Mouse (Mus musculus) midbrain, embryonic 13.5 days (tissue): Measurements from ENCODE around the gene Fam216b. TPM values are rescaled to one million over a fixed set of nuclear protein-coding genes. Genes with fewer than 3 reads are reported as not detected.

Experiments
- ATAC-seq: fragments of 200-750 bp; cut with Nextera tagmentation; 2 replicates; pipeline ENCODE4 v1.8.0; 2017; ENCODE audit warnings: mild to moderate bottlenecking, moderate TSS enrichment, moderate library complexity
- H3K27ac ChIP-seq: fragments of 300-500 bp; sonication (generic); 2 replicates; pipeline ENCODE4 v1.5.1; 2015; ENCODE audit warnings: inconsistent platforms, mild to moderate bottlenecking, moderate library complexity
- H3K27me3 ChIP-seq: fragments of 300-500 bp; sonication (generic); 2 replicates; pipeline ENCODE4 v1.6.1; 2015; ENCODE audit warnings: mild to moderate bottlenecking, inconsistent platforms
- H3K36me3 ChIP-seq: fragments of 300-500 bp; sonication (generic); 2 replicates; pipeline ENCODE4 v1.6.1; 2015; ENCODE audit warnings: mild to moderate bottlenecking, inconsistent platforms
- H3K4me1 ChIP-seq: fragments of 300-500 bp; sonication (generic); replicated peaks from 2 replicates; pipeline ENCODE4 v1.6.1; 2015; ENCODE audit warnings: inconsistent platforms
- H3K4me2 ChIP-seq: fragments of 300-500 bp; sonication (generic); replicated peaks from 2 replicates; pipeline ENCODE4 v1.6.1; 2015; ENCODE audit warnings: moderate library complexity, mild to moderate bottlenecking, inconsistent platforms
- H3K4me3 ChIP-seq: fragments of 300-500 bp; sonication (generic); replicated peaks from 2 replicates; pipeline ENCODE4 v1.5.1; 2015; ENCODE audit warnings: mild to moderate bottlenecking, inconsistent platforms
- H3K9ac ChIP-seq: fragments of 300-500 bp; sonication (generic); replicated peaks from 2 replicates; pipeline ENCODE4 v1.6.1; 2015; ENCODE audit warnings: mild to moderate bottlenecking, inconsistent platforms
- H3K9me3 ChIP-seq: fragments of 300-500 bp; sonication (generic); 2 replicates; pipeline ENCODE4 v1.6.1; 2016; ENCODE audit warnings: mild to moderate bottlenecking, inconsistent platforms
- WGBS: fragments of 180-500 bp; shearing (Covaris S2); methylation state at CpG from one replicate; pipeline ENCODE4 v1.1.7; 2015; 5-methylcytosine and 5-hydroxymethylcytosine counted together
- polyA plus RNA-seq: library from polyadenylated mRNA; unstranded; fragments of >200 nt; fragmentation: Nextera tagmentation; extraction: Ambion mirVana; gene quantifications from 2 replicates; pipeline ENCODE4 v1.2.1, GENCODE M21; 2015

The Fam216b gene
- polyA plus RNA-seq, 1 experiment from 2014 or later: not detected

DNA sequence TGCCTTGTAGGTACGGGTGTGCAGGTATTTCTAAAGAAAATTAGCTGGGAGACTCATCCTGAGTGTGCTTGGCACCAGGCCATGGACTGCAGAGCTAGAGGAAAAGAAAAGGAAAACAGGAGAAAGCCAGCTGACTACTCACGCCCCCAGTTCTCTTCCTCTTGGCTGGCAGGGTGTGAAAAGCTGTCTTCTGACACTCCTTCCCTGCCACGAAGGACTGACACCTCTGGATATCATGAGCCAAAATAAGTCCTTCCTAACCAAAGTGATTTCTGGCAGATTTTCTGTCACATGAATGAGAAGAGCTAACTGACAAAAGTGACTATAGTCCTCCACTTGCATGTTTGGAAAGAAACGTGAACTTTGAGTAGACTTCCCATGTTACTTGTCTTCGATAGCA, 5.3 kb downstream of the Fam216b start:
- no peak overlapping the region for H3K4me3 ChIP-seq
- H3K36me3 ChIP-seq: no peaks in the 10 kb centered on the region
- H3K4me2 ChIP-seq: no peak overlapping the region
- ATAC-seq: no peak
- no peak overlapping the region for H3K9ac ChIP-seq
- H3K9me3 ChIP-seq: no peaks in the 10 kb centered on the region
- 85% methylated on average over 5 of the region's 5 CpGs for WGBS
- no peak overlapping the region for H3K27ac ChIP-seq
- no peaks in the 10 kb centered on the region for H3K4me1 ChIP-seq
- no peaks in the 10 kb centered on the region for H3K27me3 ChIP-seq

DNA sequence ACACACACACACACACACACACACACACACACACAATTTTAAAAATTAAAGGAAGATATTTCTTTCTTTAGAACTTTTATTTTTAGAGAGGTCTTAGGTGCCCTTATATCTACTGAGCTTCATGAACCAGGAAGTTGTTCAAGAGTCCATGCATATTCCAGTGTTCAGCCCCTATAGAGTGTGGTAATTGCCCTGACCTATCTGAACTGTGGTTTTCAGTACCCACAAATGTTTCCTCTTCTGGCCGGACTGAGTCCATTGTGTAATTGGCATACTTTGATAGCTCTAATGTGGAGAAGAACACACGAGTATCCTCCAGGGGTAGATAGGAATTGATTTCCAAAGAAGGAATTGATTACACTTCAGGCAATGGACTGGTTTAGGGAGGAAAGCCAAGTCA, 11.3 kb downstream of the Fam216b start:
- Histone ChIP-seq H3K4me3 (no peak overlapping the region), H3K27me3 (no peaks in the 10 kb centered on the region), H3K9me3 (no peaks in the 10 kb centered on the region), H3K4me2 (no peak overlapping the region), H3K9ac (no peak overlapping the region), H3K36me3 (no peaks in the 10 kb centered on the region), H3K4me1 (no peaks in the 10 kb centered on the region), H3K27ac (no peak overlapping the region)
- 72% methylated on average over 2 of the region's 2 CpGs for WGBS
- ATAC-seq: no peak

DNA sequence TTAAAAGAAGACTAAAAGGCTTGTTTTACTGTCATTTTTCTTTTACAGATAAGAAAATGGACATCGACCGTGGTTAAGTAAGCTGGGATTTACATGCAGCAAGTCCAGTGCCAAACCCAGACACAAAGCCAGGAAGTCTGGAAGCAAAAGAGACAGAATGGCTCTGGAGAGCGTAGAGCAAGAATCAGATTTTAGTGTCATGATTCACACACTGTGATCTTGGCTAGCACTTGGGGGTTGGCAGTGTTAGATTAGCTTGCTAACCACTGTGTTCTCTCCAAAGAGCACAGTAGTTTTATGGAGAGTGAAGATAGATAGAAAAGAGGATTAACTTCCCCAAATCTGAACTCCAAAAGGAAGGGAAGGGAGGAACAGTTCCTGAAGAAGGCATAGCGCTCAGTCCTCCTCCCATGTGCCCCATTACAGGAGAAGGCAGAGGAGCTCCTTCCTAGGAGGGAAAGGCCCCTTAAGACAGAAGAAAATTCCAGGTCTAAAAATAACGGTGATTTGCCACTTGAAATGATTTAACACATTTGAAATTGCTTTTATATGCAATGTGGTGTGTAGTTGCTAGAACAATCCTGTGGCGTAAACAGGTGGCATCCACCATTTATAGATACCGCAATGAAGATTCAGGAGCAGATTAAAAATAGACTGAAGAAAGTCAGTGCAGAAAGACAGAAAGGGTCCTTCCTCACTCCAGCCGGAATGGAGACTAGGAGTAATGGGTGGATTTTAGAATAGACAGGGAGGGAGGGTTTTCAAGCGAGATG, 22.7 kb downstream of the Fam216b start:
- 90% methylated on average over 9 of the region's 9 CpGs for WGBS
- H3K36me3 ChIP-seq: no peaks in the 10 kb centered on the region
- no peak for ATAC-seq
- no peak overlapping the region for H3K27ac ChIP-seq
- H3K27me3 ChIP-seq: no peaks in the 10 kb centered on the region
- no peak overlapping the region for H3K9ac ChIP-seq
- H3K9me3 ChIP-seq: no peaks in the 10 kb centered on the region
- no peaks in the 10 kb centered on the region for H3K4me1 ChIP-seq
- H3K4me3 ChIP-seq: no peak overlapping the region
- no peak overlapping the region for H3K4me2 ChIP-seq

DNA sequence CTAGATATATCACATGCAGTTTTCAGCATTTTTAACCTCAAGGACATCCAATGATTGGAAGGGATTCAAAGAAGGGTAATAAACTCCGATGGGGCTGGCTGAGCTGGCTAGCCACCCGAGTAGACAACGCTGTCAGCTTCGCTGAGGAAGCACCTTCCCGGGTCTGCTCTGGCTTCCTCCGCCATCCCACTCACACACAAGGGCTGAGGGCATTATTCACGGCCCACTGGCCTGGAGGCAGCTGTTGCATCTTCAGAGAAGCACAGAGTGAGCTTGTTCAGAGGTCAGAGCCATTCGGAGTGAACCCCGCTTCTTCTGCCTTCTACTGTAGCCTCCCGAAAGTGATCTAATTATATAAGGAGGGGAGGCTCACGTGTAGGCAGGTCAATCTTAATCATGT, 26.3 kb downstream of the Fam216b start:
- H3K9ac ChIP-seq: no peak overlapping the region
- no peak overlapping the region for H3K4me3 ChIP-seq
- H3K4me1 ChIP-seq: peaks cover 6% of the 10 kb centered on the region; the same call in 1 of the 2 replicates
- no peak for ATAC-seq
- whole genome bisulfite sequencing: 86% methylated on average over 11 of the region's 11 CpGs
- H3K27me3 ChIP-seq: no peaks in the 10 kb centered on the region
- no peaks in the 10 kb centered on the region for H3K9me3 ChIP-seq
- no peak overlapping the region for H3K27ac ChIP-seq
- H3K4me2 ChIP-seq: no peak overlapping the region
- no peaks in the 10 kb centered on the region for H3K36me3 ChIP-seq

DNA sequence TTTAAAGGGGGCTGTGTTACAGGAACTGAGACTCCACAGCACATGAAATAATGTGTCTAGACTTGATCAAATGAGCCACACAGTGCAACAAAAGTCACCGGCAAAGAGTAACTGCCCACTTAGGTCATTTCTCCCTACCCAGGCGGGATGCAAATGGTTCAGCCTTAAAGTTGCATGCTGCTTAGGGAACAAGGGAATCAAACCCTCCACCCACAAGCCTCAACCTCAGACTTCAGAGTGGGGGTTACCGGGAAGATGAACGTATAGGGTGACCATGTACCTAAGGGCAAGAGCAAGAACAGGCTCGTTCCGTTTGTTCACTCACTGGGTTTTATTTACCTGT, 28.2 kb downstream of the Fam216b start:
- Histone ChIP-seq H3K9me3 (no peaks in the 10 kb centered on the region), H3K36me3 (no peaks in the 10 kb centered on the region), H3K4me2 (0 out of 2 replicates have a peak overlapping the region, but pooled peaks have one; percentile 2), H3K4me3 (no peak overlapping the region), H3K9ac (no peak overlapping the region), H3K27ac (peak overlapping the region; percentile 57), H3K27me3 (no peaks in the 10 kb centered on the region), H3K4me1 (peaks cover 6% of the 10 kb centered on the region; the same call in 1 of the 2 replicates)
- peak; percentile 40 for ATAC-seq
- WGBS: 79% methylated on average over 6 of the region's 6 CpGs

DNA sequence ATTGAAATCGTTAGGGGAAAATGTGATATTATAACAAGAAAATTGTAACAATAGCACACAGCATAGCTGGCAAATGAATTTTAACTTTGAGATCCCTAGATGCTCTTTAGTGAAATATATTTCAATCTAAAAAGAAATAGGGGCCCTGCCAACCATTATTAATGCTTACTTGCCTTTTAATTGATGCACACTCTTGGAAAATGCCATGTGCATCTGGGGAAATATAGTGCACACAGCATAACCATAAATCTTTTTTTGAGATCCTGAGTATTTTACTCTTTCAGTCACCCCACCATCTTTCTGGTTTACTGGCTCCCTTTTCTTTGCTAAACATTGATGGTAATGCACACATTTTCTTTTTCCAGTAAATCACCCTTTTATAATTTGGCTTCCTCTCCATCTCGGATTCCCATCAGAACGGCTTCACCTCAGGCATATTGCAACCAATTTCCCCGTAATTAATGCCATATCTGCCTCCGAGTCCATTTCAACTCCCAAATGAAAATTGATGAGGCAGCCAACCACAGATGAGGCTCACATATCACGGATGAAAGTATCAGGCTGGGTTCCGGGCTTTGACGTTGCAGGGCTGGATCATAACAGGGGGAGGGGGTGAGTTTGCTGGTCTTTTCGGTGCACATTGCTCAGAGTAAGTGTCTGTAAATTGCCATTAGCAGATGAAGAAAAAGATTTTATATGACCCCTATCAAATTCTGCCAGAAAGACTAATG, 28.8 kb downstream of the Fam216b start:
- 51% methylated on average over 9 of the region's 9 CpGs for WGBS
- ATAC-seq: peak; percentile 68
- Histone ChIP-seq H3K4me1 (peaks cover 6% of the 10 kb centered on the region; the same call in 1 of the 2 replicates), H3K9me3 (no peaks in the 10 kb centered on the region), H3K4me2 (0 out of 2 replicates have a peak overlapping the region, but pooled peaks have one; percentile 2), H3K27ac (peak overlapping the region; percentile 57), H3K9ac (no peak overlapping the region), H3K36me3 (no peaks in the 10 kb centered on the region), H3K4me3 (no peak overlapping the region), H3K27me3 (no peaks in the 10 kb centered on the region)

DNA sequence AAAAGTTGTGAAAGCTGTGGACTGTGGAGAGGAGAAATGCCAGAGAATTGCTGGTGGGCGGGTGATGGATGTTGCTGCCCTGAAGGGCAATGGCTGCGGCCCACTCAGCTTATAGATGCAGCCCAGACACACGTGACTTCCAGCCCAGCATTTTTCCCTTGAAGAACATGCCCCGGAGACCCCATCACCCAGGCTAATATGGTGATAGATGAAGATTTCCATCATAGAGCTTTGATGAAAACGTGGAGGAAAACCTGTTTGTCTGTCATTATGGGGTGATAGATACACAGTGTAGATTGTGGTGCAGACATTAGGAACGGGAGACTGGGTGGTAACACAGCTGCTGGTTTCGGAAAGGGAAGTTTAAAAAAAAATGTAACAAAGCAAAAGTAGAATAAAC, 31.4 kb downstream of the Fam216b start:
- H3K4me3 ChIP-seq: no peak overlapping the region
- H3K4me2 ChIP-seq: no peak overlapping the region
- H3K9ac ChIP-seq: no peak overlapping the region
- H3K27ac ChIP-seq: no peak overlapping the region
- peaks cover 6% of the 10 kb centered on the region; the same call in 1 of the 2 replicates for H3K4me1 ChIP-seq
- H3K36me3 ChIP-seq: no peaks in the 10 kb centered on the region
- no peaks in the 10 kb centered on the region for H3K9me3 ChIP-seq
- H3K27me3 ChIP-seq: no peaks in the 10 kb centered on the region
- ATAC-seq: no peak
- 88% methylated on average over 7 of the region's 7 CpGs for WGBS

DNA sequence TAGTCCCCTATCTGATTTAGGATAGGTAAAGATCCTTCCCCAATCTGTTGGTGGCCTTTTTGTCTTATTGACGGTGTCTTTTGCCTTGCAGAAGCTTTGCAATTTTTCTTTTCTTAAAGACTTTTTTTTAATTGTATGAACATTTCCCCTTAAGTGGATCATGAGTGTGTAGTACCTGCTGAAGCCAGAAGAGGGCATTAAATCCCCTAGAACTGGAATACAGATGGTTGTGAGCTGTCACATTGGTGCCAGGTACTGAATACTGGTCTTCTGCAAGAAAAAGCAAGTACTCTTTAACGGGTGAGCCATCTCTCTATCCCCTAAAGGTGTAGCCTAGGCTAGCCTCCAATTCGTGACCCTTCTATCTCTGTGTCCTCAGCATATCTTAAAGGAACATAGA, 32.4 kb downstream of the Fam216b start:
- ATAC-seq: no peak
- H3K4me3 ChIP-seq: no peak overlapping the region
- peaks cover 6% of the 10 kb centered on the region; the same call in 1 of the 2 replicates for H3K4me1 ChIP-seq
- H3K9ac ChIP-seq: no peak overlapping the region
- no peak overlapping the region for H3K27ac ChIP-seq
- 86% methylated on average over 3 of the region's 3 CpGs for WGBS
- H3K36me3 ChIP-seq: no peaks in the 10 kb centered on the region
- no peaks in the 10 kb centered on the region for H3K27me3 ChIP-seq
- no peaks in the 10 kb centered on the region for H3K9me3 ChIP-seq
- H3K4me2 ChIP-seq: no peak overlapping the region

DNA sequence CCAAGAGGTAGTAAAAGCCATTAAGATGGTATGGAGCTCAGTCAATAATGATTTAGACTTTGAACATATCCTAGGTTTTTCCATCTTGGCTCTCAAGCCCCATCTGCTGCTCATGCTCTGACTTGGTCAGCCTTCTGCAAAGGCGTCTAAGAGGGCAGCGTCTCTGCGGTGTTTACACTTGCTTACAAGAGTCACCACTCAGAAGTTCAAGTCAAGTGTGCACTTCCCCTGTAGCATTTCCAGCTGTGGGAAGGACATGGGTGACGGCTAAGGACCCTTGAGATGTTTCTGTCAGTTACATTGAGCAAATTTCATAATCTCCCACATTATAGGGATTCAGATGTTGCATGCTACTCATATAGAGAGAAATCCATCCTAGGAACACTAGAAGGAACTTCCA, 40.1 kb downstream of the Fam216b start:
- Histone ChIP-seq H3K27me3 (no peaks in the 10 kb centered on the region), H3K9ac (no peak overlapping the region), H3K36me3 (no peaks in the 10 kb centered on the region), H3K4me2 (no peak overlapping the region), H3K4me1 (no peaks in the 10 kb centered on the region), H3K4me3 (no peak overlapping the region), H3K9me3 (no peaks in the 10 kb centered on the region), H3K27ac (no peak overlapping the region)
- ATAC-seq: no peak
- WGBS: 83% methylated on average over 4 of the region's 4 CpGs

DNA sequence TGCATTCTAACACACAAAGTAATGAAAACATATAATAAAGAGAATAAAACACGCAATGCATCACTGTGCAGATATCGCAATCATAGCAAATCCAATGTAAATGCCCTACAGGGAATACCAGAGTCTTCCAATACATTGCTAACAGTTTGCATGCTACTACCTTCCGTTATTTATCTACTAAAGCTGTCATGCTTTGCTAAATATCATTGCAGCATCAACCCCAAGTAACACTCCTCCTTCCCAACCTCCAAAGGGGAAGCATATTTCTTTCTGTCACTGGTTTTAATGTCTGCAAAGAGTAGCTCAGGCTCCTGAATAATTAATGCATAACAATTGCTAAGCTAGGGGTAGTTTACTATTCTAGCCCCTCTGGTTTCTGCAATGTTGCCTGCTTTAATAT, 40.5 kb downstream of the Fam216b start:
- Histone ChIP-seq H3K9ac (no peak overlapping the region), H3K4me1 (no peaks in the 10 kb centered on the region), H3K4me3 (no peak overlapping the region), H3K36me3 (no peaks in the 10 kb centered on the region), H3K27me3 (no peaks in the 10 kb centered on the region), H3K27ac (no peak overlapping the region), H3K9me3 (no peaks in the 10 kb centered on the region), H3K4me2 (no peak overlapping the region)
- 87% methylated on average over 3 of the region's 3 CpGs for WGBS
- no peak for ATAC-seq

DNA sequence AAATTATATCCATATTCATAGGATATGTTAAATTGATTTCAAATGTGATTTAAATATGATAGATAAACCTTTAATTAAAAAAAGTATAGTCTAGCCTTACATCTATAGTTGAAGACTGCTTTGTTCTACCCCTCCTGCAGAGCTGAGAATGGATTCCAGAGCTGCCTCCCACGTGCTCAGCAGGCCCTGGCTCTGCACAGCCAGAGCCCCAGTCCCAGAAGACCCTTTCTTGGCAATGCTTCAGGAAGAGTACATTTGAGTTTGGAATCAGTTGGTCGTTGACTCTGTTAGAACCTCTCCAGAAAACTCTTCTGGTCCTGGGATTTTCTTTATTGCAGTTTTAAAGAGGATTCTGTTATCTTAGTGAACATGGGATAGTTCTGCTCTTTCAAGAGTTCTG, 45.7 kb downstream of the Fam216b start:
- Histone ChIP-seq H3K4me1 (no peaks in the 10 kb centered on the region), H3K4me2 (no peak overlapping the region), H3K9ac (no peak overlapping the region), H3K36me3 (no peaks in the 10 kb centered on the region), H3K4me3 (no peak overlapping the region), H3K9me3 (no peaks in the 10 kb centered on the region), H3K27ac (no peak overlapping the region), H3K27me3 (no peaks in the 10 kb centered on the region)
- 32% methylated on average over 2 of the region's 2 CpGs for WGBS
- ATAC-seq: no peak

DNA sequence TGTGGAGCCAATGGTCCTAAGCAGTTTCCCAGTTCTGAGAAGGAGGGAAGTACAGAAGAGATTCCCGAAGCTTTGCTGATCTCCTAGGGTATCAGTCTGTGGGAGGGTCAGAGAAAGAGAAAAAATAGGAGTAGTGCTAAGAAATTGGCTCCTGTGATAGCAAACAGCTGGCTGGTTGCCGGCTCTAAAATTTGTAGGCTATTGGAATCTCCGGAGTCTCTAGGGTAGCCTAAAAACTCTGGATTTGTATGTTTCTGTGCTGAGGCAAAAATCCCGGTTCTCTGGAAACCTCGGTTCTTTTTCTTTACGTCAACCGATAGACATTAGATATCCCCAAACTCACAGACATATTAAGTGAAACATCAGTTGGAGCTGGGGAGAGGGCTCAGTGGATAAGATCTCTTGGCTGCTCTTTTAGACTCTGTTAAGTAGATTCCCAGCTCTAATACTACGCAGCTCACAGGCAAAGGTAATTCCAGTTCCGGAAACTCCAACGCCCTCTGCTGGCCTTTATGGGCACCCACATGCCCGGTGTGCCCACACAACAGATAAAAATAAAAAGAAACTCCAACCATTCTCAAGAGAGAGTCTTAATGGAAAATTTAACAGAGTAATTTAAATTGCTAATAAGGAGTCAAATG, 46.8 kb downstream of the Fam216b start:
- no peaks in the 10 kb centered on the region for H3K27me3 ChIP-seq
- ATAC-seq: no peak
- H3K4me3 ChIP-seq: no peak overlapping the region
- no peaks in the 10 kb centered on the region for H3K36me3 ChIP-seq
- WGBS: 84% methylated on average over 11 of the region's 11 CpGs
- no peaks in the 10 kb centered on the region for H3K9me3 ChIP-seq
- no peak overlapping the region for H3K27ac ChIP-seq
- no peaks in the 10 kb centered on the region for H3K4me1 ChIP-seq
- H3K9ac ChIP-seq: no peak overlapping the region
- H3K4me2 ChIP-seq: no peak overlapping the region
